Mouse (Mus musculus) ES-Bruce4 (cell line): ENCODE results near the gene Fam227a. TPM values are rescaled to one million over a fixed set of nuclear protein-coding genes. Genes with fewer than 3 reads are reported as not detected.

Experiments used
- H3K27ac ChIP-seq: 2 replicates; pipeline ENCODE4 v1.5.1; 2012; ENCODE audit warnings: low read length, inconsistent platforms; ENCODE audit not compliant: insufficient read depth
- H3K27me3 ChIP-seq: 2 replicates; pipeline ENCODE4 v1.6.1; 2012; ENCODE audit warnings: mild to moderate bottlenecking, low read length, inconsistent platforms; ENCODE audit not compliant: control insufficient read depth, poor library complexity, insufficient read depth, severe bottlenecking
- H3K36me3 ChIP-seq: 2 replicates; pipeline ENCODE4 v1.6.1; 2012; ENCODE audit warnings: inconsistent platforms, mild to moderate bottlenecking, low read length, moderate library complexity; ENCODE audit not compliant: control insufficient read depth, poor library complexity, insufficient read depth, severe bottlenecking
- H3K4me1 ChIP-seq: one replicate; pipeline ENCODE4 v1.8.1; 2011; ENCODE audit warnings: low read length; ENCODE audit not compliant: control insufficient read depth, insufficient read depth
- H3K4me3 ChIP-seq: 2 replicates; pipeline ENCODE4 v1.5.1; 2011; ENCODE audit warnings: low read depth, mild to moderate bottlenecking, low read length
- H3K9ac ChIP-seq: 2 replicates; pipeline ENCODE4 v1.6.1; 2012; ENCODE audit warnings: low read depth, mild to moderate bottlenecking, inconsistent platforms; ENCODE audit not compliant: poor library complexity, severe bottlenecking
- H3K9me3 ChIP-seq: replicated peaks from 2 replicates; pipeline ENCODE4 v1.6.1; 2012; ENCODE audit warnings: mild to moderate bottlenecking, low read length, inconsistent platforms; ENCODE audit not compliant: control insufficient read depth, poor library complexity, insufficient read depth, severe bottlenecking
- CTCF ChIP-seq: IDR thresholded peaks from one replicate; pipeline ENCODE4 v1.8.1; 2011; ENCODE audit warnings: low read depth, low read length
- EP300 ChIP-seq: IDR thresholded peaks from 2 replicates; pipeline ENCODE4 v1.6.1; 2011; ENCODE audit warnings: low read depth, low read length; ENCODE audit not compliant: insufficient read depth
- POLR2A ChIP-seq: IDR thresholded peaks from one replicate; pipeline ENCODE4 v1.8.1; 2011; ENCODE audit warnings: low read length; ENCODE audit not compliant: insufficient read depth
- polyA plus RNA-seq: library from polyadenylated mRNA; stranded (reverse); fragments of >200 nt; gene quantifications from 2 replicates; pipeline ENCODE4 v1.2.4, GENCODE M21; 2011; ENCODE audit warnings: low read depth; ENCODE audit not compliant: missing spikeins, insufficient read depth, insufficient read length

Fam227a gene
- polyA plus RNA-seq, 1 experiment = 3.2 TPM

DNA sequence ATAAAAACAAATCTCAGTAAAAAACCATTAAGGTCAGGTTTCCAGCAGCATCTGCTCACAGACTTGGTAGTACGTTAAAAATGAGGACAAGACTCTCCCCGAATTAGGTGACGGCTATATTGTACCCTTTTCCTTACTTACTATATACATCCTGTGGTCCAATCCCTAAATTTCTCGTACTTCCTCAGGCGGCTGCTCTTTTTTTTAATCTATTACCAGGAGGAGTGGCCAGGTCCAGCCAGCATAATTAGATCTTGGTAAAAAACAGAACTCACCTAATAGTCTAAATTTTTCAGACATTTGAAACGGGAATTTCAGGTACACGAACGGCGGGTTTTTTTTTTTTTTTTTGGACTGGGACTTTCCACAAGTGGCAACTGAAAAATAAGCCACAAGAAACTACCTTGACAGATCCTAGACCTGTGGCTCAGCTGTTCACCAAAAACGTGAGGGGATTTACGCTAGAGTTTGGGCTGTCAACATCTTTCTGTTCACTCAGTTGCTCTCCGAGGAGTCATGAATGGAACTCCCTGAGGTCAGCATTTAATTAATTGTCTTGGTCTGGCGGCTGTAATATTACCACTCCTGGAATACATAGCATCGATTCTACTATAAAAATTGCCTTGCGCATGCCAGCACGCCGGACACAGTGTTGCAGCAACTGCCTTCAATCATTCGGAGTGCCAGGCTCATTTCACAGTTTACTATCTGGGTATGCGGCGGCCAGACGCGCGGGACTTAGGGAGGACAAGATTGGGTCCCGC, 31.1 kb upstream of the Fam227a start:
- Histone ChIP-seq H3K27ac (no peak overlapping the region), H3K9ac (peak overlapping the region; percentile 31)

DNA sequence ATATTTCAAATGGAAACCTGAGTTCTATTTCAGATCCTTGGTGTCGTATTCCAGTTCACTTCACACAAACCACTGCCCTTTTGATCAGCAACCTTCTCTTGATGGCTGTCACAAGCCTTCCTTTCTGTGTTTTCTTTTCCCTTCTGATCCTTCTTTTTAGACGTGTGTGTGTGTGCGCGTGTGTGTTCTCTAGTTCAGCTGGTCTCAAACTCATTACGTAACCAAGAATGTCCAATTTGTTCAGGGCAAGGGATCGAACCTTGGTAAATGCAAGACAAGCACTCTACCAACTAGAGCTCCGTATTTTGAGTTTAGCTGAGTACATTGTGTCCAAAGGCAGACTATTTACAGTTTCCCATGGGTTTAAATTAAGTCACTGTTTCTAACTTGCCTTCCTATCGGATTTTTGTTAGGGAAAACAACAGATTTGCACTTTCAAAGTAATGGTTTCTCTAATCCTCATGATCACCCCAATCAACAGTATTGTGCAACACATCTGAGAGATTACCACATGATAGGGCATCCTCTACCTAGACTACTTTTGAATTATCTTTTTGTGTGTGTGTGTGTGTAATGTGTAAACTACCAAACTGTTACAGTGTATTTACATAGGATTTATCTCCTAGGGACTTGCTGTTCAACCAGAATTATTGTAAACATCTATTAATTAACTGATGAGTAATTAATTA, 29.7 kb upstream of the Fam227a start:
- TF ChIP-seq POLR2A (no peak), CTCF (no peak), EP300 (no peak)

More for the DNA sequence above, 31.1 kb upstream of the Fam227a start:
- peaks cover 3% of the 10 kb centered on the region for H3K4me1 ChIP-seq
- no peaks in the 10 kb centered on the region for H3K9me3 ChIP-seq
- peak overlapping the region; percentile 80 for H3K4me3 ChIP-seq
- H3K27me3 ChIP-seq = no peaks in the 10 kb centered on the region
- no peaks in the 10 kb centered on the region for H3K36me3 ChIP-seq
- TF ChIP-seq POLR2A (peak; percentile 31), EP300 (no peak)

DNA sequence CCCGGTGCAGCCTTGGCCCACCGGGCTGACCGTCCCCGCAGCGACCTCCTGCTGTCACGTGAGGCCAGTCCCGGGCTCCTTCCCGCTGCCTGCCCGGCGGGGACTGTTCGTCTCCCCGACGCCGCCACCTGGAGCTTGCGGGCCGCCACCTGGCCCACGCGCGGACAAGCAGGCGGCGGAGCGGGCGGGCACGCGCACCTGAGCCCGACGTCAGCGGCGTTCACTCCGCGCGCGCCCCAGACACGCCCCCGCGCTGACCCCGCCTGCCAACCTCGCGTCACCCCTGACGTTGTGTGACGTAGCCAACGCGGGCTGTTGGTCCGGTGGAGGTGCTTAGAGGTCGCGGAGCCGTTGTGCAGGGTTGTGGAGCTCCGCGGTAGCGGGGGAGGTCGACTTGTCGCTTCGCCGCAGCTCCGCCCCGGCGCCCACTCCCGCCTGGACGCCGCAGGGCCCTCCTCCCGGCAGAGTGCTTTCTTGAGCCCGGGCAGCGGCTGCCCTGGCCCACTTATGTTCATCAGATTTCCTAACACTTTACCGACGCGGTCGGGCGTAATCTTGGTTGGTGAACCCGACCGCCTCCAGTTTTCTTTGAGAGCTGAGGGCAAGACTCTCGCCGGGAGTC, 29.0 kb upstream of the Fam227a start, which contains the start of gene Josd1:
Gene Josd1, minus strand, starts transcription at position 274 of the 622 bp plus-strand sequence.
- peak within 1 kb of the TSS; percentile 90 for H3K9ac ChIP-seq
- H3K36me3 ChIP-seq = no peaks in the 10 kb centered on the region
- H3K27me3 ChIP-seq = no peaks in the 10 kb centered on the region
- H3K9me3 ChIP-seq = no peaks in the 10 kb centered on the region
- TF ChIP-seq CTCF = no peak
- peak; percentile 78 for TF ChIP-seq POLR2A
- H3K4me3 ChIP-seq = peak within 1 kb of the TSS; percentile 94
- peaks cover 4% of the 10 kb centered on the region for H3K4me1 ChIP-seq
- H3K27ac ChIP-seq = peak within 1 kb of the TSS; percentile 83

More for the DNA sequence above, 29.7 kb upstream of the Fam227a start:
- Histone ChIP-seq H3K27me3 (no peaks in the 10 kb centered on the region), H3K4me1 (peaks cover 4% of the 10 kb centered on the region), H3K27ac (peak overlapping the region; percentile 83), H3K9ac (peak overlapping the region; percentile 90), H3K9me3 (no peaks in the 10 kb centered on the region), H3K36me3 (no peaks in the 10 kb centered on the region), H3K4me3 (peak overlapping the region; percentile 94)

DNA sequence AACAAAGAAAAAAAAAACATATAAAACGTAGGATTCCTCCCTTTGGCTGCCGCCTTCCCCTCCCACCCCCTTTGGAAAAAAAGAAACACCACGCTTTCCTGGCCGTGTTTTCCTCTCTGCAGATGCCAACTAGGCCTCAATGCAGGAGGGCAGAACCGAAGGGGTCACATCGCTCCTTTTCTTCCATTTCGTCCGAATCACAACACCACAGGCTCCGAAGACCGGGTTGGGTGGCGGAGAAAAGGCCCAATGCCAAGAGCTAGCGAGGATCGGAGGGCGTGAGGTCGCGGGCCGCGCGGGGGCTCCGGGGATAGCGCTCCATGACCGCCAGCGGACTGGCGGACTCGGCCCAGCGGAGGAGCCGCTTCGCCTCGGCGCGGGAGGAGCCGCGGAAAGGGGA, 28.4 kb upstream of the Fam227a start:
- H3K9me3 ChIP-seq = no peaks in the 10 kb centered on the region
- TF ChIP-seq EP300 = no peak
- no peaks in the 10 kb centered on the region for H3K36me3 ChIP-seq
- H3K27me3 ChIP-seq = no peaks in the 10 kb centered on the region
- H3K27ac ChIP-seq = no peak overlapping the region
- peaks cover 4% of the 10 kb centered on the region for H3K4me1 ChIP-seq
- peak overlapping the region; percentile 94 for H3K4me3 ChIP-seq
- H3K9ac ChIP-seq = peak overlapping the region; percentile 90

DNA sequence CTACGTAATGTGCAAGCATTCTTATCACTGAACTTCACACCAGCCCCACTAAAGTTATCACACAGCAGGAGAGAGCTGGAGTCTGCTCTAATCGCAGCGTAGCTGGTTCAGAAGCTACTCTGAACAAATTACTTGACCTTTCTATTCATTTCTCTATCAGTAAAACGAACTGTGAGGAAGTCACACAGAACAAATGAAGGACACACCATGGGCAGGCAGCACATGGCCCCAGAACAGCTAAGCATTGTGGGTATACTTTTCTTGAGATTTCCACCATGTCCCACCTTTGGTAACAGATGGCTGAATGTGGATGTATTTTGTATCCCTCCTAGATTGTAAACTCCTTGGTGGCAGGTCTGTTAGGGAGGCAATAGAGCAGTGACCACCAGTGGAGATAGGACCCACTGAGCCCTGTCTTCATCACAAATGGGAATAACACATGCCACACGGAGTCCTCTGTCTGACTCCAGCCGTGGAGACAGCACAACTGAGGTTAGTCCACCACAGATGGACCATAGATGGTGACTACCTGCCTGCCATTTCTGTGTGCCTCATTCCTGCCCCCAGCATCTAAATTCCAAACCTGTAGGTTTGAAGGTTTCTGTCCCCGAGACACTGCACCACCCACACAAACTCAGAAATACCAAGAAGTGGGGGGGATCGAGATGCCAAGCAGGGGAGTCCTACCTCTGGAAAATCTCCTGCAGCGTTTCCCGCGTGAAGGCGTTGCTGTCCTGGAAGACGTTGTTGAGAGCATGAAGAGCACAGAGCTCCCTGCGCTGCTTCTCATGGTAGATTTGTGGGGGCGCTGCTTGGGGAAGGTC, 27.5 kb upstream of the Fam227a start:
- peak overlapping the region; percentile 48 for H3K4me3 ChIP-seq
- H3K4me1 ChIP-seq = peaks cover 4% of the 10 kb centered on the region
- TF ChIP-seq EP300 = no peak
- no peak for TF ChIP-seq POLR2A
- TF ChIP-seq CTCF = no peak
- H3K27ac ChIP-seq = no peak overlapping the region
- peak overlapping the region; percentile 90 for H3K9ac ChIP-seq
- H3K9me3 ChIP-seq = no peaks in the 10 kb centered on the region
- no peaks in the 10 kb centered on the region for H3K36me3 ChIP-seq
- no peaks in the 10 kb centered on the region for H3K27me3 ChIP-seq
